Mouse (Mus musculus): ENCODE data around the gene Slfn5.
"Not testable (repeated sequence)": the region's sequence is repeated elsewhere in the genome, so short reads cannot be mapped to it uniquely, and the experiment has no call there.

Slfn5 gene

DNA sequence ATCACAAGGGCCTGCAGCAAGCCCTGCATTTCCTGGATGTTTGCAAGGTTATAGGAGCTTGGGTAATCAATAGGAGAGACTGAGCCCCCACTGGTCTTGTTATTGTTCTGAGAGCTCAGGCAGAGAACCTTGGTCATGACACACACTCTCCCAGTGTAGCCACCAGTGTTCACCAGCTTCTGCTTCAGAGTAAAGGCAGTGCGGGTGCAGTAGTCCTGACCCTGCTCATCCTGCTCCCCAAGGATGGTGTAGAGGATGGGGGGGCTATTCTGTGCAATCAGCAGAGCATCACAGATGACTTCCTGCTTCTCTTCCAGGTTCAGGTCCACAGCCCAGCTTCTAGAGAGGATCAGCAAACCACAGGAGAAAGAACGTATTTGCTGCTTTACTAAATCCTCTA lies 31.3 kb downstream of the Slfn5 start:
- in situ Hi-C loops (cut with MboI; ENCODE audit: low pct_unique_long_range_greater_than_20kb in 1 of 2, low sequenced_read_pairs in 2 of 2, unreplicated experiment in 1 of 2) = not testable (repeated sequence)

DNA sequence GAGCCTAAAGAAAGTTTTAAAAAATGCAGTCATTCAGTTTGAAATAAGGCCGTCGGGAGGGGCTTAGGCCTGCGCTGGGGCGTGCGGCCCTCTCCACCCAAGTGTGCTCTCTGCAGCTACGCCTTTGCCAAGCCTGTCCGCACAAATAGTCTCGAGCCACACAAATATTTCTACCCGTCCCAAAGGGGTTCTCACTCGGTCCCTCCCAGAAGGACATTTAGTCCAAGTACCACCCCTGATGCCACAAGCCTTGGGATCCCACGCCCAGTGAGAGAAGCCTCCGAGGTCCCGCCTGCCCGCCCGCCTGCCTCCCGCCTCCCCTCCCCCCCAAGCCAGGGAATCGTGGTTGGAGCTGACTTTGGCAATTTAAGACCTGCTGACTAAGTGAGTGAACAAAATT lies 32.0 kb downstream of the Slfn5 start:
- in situ Hi-C loops (cut with MboI; ENCODE audit: low pct_unique_long_range_greater_than_20kb in 1 of 2, low sequenced_read_pairs in 2 of 2, unreplicated experiment in 1 of 2) = no loop called here

DNA sequence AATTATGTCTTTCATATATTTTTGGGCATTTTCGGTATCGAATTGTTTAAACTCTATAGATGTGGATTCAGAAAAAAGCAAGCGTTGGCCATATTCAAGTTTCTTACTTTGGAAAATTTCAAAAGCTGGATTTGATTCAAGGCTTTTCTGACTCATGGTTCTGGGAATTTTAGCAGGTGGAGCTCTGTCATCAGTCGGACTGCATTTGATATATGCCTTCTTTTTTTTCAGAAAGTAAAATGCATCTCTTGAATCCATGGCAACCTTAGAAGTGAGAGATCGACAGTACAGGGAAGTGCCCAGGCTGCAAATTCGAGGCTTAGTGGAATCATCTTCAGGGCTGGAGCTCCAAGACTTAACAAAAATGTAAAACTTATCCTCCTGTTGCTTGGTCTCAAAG lies 36.5 kb downstream of the Slfn5 start:
- in situ Hi-C loops (cut with MboI; ENCODE audit: low pct_unique_long_range_greater_than_20kb in 1 of 2, low sequenced_read_pairs in 2 of 2, unreplicated experiment in 1 of 2) = no loop called here

DNA sequence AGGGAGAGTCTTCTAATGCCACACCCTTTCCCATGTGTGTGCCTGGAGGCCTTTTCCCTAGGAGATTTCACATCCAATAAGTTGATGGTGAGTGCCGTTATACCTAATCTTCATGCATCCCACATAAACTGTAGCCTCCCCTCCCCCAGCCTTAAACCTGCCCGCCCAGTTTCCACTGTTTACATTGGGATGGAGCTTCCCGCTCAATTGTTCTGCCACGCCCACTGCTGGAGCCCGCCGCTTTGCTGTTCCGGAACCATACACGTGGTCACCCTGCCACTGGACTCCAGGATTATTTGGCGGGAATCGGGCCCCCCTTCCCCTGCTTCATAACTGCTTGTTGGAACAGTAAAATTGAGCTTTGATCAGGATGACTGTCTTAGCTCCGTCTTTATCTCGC lies 38.2 kb downstream of the Slfn5 start:
- in situ Hi-C loops (cut with MboI; ENCODE audit: low pct_unique_long_range_greater_than_20kb in 1 of 2, low sequenced_read_pairs in 2 of 2, unreplicated experiment in 1 of 2) = no loop called here

DNA sequence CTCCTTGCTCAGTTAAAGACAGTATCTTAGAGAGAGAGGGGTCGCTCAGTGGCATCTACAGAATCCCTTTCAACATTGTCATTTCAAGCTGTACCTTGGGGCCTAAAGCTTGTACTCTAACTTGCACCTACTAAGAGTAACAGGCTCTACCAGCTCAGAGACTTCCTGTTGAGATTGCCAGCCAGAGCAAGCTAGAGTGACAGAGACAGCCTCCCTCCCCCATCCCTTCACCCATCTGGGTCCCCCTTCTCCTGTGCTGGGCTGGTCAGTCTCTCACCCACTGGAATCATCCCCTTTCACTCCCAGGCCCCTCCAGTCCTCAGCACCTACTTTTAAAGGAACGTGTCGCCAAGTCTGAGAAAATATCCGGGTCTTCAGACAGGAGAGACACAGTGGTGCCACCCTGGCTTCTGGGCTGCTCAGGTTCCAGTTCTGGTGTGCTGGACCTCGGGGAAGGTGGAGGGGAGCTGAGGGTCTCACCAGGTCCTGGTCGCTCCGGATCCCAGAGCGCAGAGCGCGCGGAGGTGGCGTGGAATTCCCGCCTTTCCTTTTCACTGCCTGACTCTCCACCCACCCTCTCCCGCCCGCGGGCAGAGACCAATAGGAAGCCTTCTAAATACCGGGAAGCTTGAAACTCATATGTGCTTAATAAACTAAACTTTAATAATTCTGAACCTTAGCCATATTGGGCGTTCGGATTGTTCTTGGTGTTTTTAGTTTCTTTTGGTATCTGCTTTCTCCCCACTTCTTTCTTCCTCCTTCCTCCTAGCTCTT lies 39.6 kb downstream of the Slfn5 start:
- in situ Hi-C loops (cut with MboI; ENCODE audit: low pct_unique_long_range_greater_than_20kb in 1 of 2, low sequenced_read_pairs in 2 of 2, unreplicated experiment in 1 of 2) = not testable (repeated sequence)

DNA sequence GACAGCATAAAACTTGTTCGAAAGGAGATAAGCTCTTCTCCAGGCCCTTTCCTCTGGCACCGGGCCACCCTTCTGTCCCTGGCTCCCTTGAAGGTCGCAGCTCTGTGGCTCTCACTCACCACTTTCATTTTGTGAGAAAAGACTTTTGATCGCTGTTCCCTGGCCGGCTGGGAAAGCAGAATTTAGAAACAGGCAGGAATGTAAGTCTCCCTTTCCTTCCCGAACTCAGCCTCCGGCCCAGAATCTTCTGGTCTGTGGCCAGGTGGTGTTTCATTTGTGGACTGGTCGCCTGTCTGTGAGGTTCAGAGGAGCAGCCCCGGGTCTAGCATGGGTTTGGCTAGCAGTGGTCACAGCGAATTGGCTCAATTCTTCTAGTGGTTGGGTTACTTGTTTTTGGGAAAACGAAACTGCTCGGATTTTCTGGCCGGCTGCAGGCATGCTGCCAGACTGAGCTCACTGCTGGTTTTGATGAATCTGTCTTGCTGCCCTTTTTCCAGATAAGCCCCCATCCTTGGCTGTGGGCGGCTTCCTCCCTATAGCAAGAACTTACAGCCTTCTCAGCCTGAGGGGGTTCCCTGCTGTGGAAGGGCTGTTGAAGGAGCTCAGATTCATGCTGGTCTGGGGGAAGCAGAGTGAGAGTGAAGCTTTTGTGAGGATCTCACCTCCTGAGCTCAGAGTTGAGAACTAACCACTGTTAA lies 40.5 kb downstream of the Slfn5 start, which contains the start of gene Slfn9:
Gene Slfn9 (minus strand): TSS at position 362 of the 698 bp plus-strand sequence.
- in situ Hi-C loops (cut with MboI; ENCODE audit: low pct_unique_long_range_greater_than_20kb in 1 of 2, low sequenced_read_pairs in 2 of 2, unreplicated experiment in 1 of 2) = no loop called here

DNA sequence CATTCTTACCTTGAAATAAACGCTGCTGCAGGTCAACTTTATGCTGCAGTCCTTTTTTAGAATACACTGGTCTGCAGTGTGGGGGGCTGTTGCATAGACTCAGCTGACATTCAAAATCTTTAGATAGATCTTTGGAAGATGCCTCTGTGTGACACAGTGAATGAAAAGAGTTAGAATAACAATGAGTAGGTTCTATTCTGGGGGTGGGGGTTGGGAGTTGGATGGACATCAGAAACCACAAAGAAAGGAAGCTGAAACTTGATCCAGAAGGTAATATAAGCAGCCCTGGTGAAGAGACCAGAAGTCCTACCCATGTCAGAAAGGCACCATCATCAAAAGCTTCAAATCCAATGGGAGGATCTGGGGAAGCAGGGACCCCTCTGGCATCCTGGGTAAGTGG lies 62.2 kb downstream of the Slfn5 start:
- in situ Hi-C loops (cut with MboI; ENCODE audit: low pct_unique_long_range_greater_than_20kb in 1 of 2, low sequenced_read_pairs in 2 of 2, unreplicated experiment in 1 of 2) = no loop called here
